Mouse (Mus musculus) limb, embryonic 11.5 days (tissue): Measurements from ENCODE around the gene Lmna. TPM values are rescaled to one million over a fixed set of nuclear protein-coding genes. Genes with fewer than 3 reads are reported as not detected.

Source experiments
- ATAC-seq: fragments of 200-750 bp; cut with Nextera tagmentation; 2 replicates; pipeline ENCODE4 v1.8.0; 2017; ENCODE audit warnings: low read depth; ENCODE audit not compliant: insufficient number of reproducible peaks, low FRiP score, low TSS enrichment
- DNase-seq: peaks from one replicate; pipeline ENCODE4 v3.0.0-alpha.2; 2015; ENCODE audit warnings: low spot score
- H3K27ac ChIP-seq: fragments of 300-500 bp; sonication (generic); replicated peaks from 2 replicates; pipeline ENCODE4 v1.5.1; 2014; ENCODE audit warnings: low read depth, mild to moderate bottlenecking, low read length
- H3K27me3 ChIP-seq: fragments of 300-500 bp; sonication (generic); 2 replicates; pipeline ENCODE4 v1.6.1; 2014; ENCODE audit warnings: mild to moderate bottlenecking, low read length, mixed read lengths; ENCODE audit not compliant: control insufficient read depth, insufficient read depth
- H3K36me3 ChIP-seq: fragments of 300-500 bp; sonication (generic); 2 replicates; pipeline ENCODE4 v1.6.1; 2014; ENCODE audit warnings: mild to moderate bottlenecking, low read length, moderate library complexity, mixed read lengths; ENCODE audit not compliant: control insufficient read depth, insufficient read depth
- H3K4me1 ChIP-seq: fragments of 300-500 bp; sonication (generic); 2 replicates; pipeline ENCODE4 v1.6.1; 2014; ENCODE audit warnings: low read length, mixed read lengths; ENCODE audit not compliant: control insufficient read depth, insufficient read depth
- H3K4me2 ChIP-seq: fragments of 300-500 bp; sonication (generic); 2 replicates; pipeline ENCODE4 v1.6.1; 2014; ENCODE audit warnings: low read depth, mild to moderate bottlenecking, moderate library complexity; ENCODE audit not compliant: severe bottlenecking
- H3K4me3 ChIP-seq: fragments of 300-500 bp; sonication (generic); 2 replicates; pipeline ENCODE4 v1.5.1; 2014; ENCODE audit warnings: low read depth, low read length
- H3K9ac ChIP-seq: fragments of 300-500 bp; sonication (generic); 2 replicates; pipeline ENCODE4 v1.6.1; 2014; ENCODE audit warnings: mild to moderate bottlenecking, low read length
- H3K9me3 ChIP-seq: fragments of 300-500 bp; sonication (generic); 2 replicates; pipeline ENCODE4 v1.6.1; 2016; ENCODE audit warnings: low read length; ENCODE audit not compliant: control insufficient read depth
- WGBS: fragments of 180-500 bp; shearing (Covaris S2); extraction: QIAGEN DNeasy Blood & Tissue Kit; methylation state at CpG from one replicate; pipeline ENCODE4 v1.1.7; 2014; 5-methylcytosine and 5-hydroxymethylcytosine counted together
- polyA plus RNA-seq: library from polyadenylated mRNA; unstranded; fragments of >200 nt; fragmentation: Nextera tagmentation; extraction: Ambion mirVana; gene quantifications from 2 replicates; pipeline ENCODE4 v1.2.1, GENCODE M21; 2014

Gene Lmna
- polyA plus RNA-seq, 1 experiment from 2014 or later, result 20.4 TPM

DNA sequence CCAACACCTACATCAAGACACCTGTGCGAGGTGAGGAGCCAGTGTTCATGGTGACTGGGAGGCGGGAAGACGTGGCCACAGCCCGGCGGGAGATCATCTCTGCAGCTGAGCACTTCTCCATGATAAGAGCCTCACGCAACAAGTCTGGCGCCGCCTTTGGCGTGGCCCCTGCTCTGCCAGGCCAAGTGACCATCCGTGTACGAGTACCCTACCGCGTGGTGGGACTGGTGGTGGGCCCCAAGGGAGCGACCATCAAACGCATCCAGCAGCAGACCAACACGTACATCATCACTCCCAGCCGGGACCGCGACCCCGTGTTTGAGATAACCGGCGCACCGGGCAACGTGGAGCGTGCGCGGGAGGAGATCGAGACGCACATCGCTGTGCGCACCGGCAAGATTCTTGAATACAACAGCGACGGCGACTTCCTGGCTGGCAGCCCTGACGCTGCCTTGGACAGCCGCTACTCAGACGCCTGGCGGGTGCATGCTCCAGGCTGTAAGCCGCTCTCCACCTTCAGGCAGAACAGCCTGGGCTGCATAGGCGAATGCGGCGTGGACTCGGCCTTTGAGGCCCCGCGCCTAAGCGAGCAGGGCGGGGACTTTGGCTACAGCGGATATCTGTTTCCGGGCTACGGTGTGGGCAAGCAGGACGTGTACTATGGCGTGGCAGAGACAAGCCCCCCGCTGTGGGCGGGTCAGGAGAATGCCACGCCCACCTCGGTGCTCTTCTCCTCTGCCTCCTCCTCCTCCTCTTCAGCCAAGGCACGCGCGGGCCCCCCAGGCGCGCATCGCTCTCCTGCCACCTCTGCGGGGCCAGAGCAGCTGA lies 26.6 kb upstream of the Lmna start:
- Histone ChIP-seq H3K4me2 (peak overlapping the region; percentile 93), H3K4me3 (peak overlapping the region; percentile 95), H3K27me3 (no peaks in the 10 kb centered on the region), H3K4me1 (peaks cover 44% of the 10 kb centered on the region), H3K27ac (peak overlapping the region; percentile 56), H3K9me3 (no peaks in the 10 kb centered on the region), H3K9ac (peak overlapping the region; percentile 98), H3K36me3 (peaks cover 18% of the 10 kb centered on the region)
- no peak for ATAC-seq
- 11% methylated on average over 64 of the region's 64 CpGs for WGBS
- peak; percentile 75 for DNase-seq

DNA sequence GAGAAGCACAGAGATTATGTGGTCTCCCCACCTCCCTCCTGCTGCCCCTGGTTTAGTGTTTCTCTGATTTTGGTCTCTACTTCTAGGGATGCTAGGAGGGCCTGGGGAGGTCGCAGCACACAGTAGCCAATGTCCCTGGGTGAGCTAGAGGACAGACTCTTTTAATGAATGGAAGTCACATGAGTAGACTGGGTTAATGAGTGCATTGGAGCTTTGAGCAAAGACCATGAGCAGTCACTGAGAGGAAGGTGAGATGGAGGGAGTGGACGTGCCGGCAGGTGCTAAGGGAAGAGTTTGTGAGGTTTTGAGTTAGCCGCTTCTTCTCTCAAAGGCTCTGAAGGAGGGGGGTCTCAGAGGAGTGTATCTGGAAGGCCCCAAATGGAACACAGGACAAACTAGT lies 25.8 kb upstream of the Lmna start:
- Histone ChIP-seq H3K4me3 (peak overlapping the region; percentile 95), H3K4me1 (peaks cover 44% of the 10 kb centered on the region), H3K27me3 (no peaks in the 10 kb centered on the region), H3K36me3 (peaks cover 18% of the 10 kb centered on the region), H3K4me2 (peak overlapping the region; percentile 93), H3K9ac (peak overlapping the region; percentile 98), H3K9me3 (no peaks in the 10 kb centered on the region), H3K27ac (no peak overlapping the region)
- no peak for ATAC-seq
- DNase-seq, result no peak
- WGBS, result 46% methylated on average over 4 of the region's 4 CpGs

GRCm38 (mm10) chr3:88535005-88535404 lies 25.2 kb upstream of the Lmna start:
- Histone ChIP-seq H3K9me3 (no peaks in the 10 kb centered on the region), H3K27me3 (no peaks in the 10 kb centered on the region), H3K4me1 (peaks cover 47% of the 10 kb centered on the region), H3K4me2 (peak overlapping the region; percentile 93), H3K27ac (0 out of 2 replicates have a peak overlapping the region, but pooled peaks have one; percentile 16), H3K36me3 (peaks cover 14% of the 10 kb centered on the region), H3K4me3 (peak overlapping the region; percentile 95), H3K9ac (peak overlapping the region; percentile 98)
- DNase-seq (no peak), ATAC-seq (no peak)
- WGBS, result 29% methylated on average over 3 of the region's 3 CpGs

DNA sequence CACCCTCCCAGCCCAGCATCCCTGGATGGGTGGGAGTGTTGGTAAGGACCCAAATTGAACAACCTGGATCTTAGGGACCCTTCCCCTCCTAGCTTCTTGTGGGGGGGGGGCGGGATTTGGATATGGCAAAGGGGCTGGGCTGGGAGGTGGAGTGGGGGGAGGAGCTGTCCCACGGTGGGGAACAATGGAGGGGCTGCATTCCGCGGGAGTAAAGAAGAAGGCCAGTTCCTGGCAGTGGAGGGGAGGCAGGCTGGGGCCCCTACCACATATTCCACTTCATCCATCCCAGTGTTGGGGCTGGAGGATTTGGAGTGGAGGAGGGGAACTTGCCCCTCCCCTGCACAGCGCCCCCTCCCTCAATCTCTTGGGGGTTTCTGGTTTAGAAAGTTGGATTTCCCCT lies 23.9 kb upstream of the Lmna start:
- no peak for DNase-seq
- H3K36me3 ChIP-seq, result peaks cover 13% of the 10 kb centered on the region
- peak overlapping the region; percentile 98 for H3K9ac ChIP-seq
- peak overlapping the region; percentile 99; the same call in 1 of the 2 replicates for H3K27ac ChIP-seq
- no peaks in the 10 kb centered on the region for H3K9me3 ChIP-seq
- ATAC-seq, result no peak
- H3K4me3 ChIP-seq, result peak overlapping the region; percentile 95
- WGBS, result 3% methylated on average over 4 of the region's 5 CpGs
- peaks cover 52% of the 10 kb centered on the region for H3K4me1 ChIP-seq
- H3K27me3 ChIP-seq, result no peaks in the 10 kb centered on the region
- peak overlapping the region; percentile 93 for H3K4me2 ChIP-seq

DNA sequence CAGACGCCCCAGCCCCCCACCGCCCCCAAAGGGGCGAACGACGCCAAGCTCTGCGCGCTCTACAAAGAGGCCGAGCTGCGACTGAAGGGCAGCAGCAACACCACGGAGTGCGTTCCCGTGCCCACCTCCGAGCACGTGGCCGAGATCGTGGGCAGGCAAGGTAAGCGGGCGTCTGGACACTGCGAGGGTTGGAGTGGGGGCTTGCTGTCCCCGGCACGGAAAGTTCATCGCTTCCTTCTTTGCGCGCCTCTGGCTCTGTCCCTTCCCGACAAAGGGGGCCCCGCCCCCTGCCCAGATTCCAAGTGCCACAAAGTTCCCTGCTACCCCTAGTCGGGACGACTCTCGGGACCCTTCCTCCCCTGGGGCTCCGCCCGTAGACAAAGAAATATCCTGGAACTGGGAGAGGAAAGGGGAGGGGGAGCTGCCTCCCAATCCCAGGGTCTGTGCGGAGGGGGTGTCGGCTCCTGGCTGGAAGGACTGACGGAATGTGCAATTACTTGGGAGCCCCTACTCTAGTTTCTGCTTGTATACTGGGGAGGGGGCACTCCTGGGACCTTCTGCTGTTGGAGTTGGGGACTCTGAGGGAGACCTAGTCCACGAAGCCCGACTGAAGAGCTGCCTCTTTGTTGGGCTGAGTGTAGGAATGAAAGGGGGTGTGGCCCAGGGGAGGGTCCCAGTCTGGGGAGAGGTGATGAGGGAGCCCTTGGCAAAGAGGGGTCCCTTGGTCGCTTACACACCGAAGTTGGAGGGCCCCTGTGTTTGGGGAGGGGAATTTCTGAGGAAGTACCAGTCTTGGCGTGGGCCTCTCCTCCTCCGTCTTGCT lies 23.1 kb upstream of the Lmna start:
- ATAC-seq (peak; percentile 16; the same call in 1 of the 2 replicates), DNase-seq (peak; percentile 80)
- Histone ChIP-seq H3K9me3 (no peaks in the 10 kb centered on the region), H3K27me3 (no peaks in the 10 kb centered on the region), H3K4me3 (peak overlapping the region; percentile 95), H3K4me1 (peaks cover 48% of the 10 kb centered on the region), H3K4me2 (peak overlapping the region; percentile 93), H3K9ac (peak overlapping the region; percentile 98), H3K36me3 (peaks cover 9% of the 10 kb centered on the region), H3K27ac (peak overlapping the region; percentile 99)
- under 1% methylated on average over 37 of the region's 40 CpGs for WGBS

- WGBS, result 0% methylated on average over 11 of the region's 31 CpGs
- Histone ChIP-seq H3K4me1 (peaks cover 51% of the 10 kb centered on the region), H3K4me2 (peak within 1 kb of the TSS; percentile 93), H3K9ac (peak within 1 kb of the TSS; percentile 98), H3K27me3 (no peaks in the 10 kb centered on the region), H3K4me3 (peak within 1 kb of the TSS; percentile 95), H3K36me3 (peaks cover 9% of the 10 kb centered on the region), H3K27ac (peak within 1 kb of the TSS; percentile 99), H3K9me3 (no peaks in the 10 kb centered on the region)
- DNase-seq (peak; percentile 70), ATAC-seq (no peak)
Measured at GRCm38 (mm10) chr3:88532299-88532674, 22.5 kb upstream of the Lmna start, which contains the start of gene Mex3a. Mex3a (plus strand) TSS chr3:88532395.

DNA sequence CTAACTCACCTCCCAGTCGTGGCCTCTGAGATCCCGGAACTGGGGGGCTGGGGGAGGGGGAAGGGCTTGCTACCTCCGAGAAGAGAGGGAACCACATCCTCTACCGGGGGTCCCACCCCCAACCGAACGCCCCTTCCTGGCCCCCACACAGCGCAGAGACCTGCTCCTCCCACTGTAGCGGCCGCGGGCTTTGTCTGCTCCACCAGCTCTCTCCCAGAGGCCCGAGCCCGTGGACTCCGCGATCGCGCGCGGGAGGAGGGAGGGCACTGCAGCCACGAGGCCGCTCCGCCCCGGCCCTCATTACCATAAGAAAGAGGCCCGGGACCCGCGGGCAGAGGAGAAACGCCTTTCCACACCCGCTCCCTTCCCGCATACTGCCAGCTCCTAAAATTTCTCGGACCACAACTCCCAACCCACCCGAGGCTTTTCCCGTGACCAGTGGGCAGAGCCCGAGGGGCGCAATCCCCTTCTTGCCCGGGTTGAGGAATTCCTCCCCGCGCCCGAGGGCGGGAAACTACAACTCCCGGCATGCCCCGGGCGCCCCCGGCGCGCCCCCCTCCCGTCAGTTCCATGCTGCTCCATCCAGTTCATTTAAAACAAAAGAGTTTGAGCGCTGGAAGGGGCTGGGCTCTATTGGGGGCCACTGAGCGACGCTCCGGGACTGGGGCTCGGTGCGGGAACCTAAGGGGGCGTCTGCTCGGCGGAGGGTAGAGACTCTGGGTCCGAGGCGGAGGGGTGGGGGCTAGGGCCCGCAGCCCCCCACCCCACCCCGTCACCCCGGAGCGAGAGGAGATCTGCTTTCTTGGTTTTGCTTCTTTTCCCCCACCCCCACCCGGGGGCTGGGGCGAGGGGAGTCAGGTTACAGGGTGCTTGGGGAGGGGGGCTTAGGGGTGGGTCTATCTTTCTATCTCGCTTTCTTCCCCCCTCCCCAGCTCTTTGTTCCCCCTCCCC lies 21.9 kb upstream of the Lmna start:
- H3K9me3 ChIP-seq, result no peaks in the 10 kb centered on the region
- H3K4me2 ChIP-seq, result peak overlapping the region; percentile 93
- H3K4me3 ChIP-seq, result peak overlapping the region; percentile 95
- 1% methylated on average over 58 of the region's 63 CpGs for WGBS
- H3K27ac ChIP-seq, result peak overlapping the region; percentile 99
- DNase-seq (peak; percentile 95), ATAC-seq (peak; percentile 82)
- no peaks in the 10 kb centered on the region for H3K27me3 ChIP-seq
- peaks cover 3% of the 10 kb centered on the region for H3K36me3 ChIP-seq
- peak overlapping the region; percentile 98 for H3K9ac ChIP-seq
- peaks cover 45% of the 10 kb centered on the region for H3K4me1 ChIP-seq
